Mouse (Mus musculus) forebrain, embryonic 12.5 days (tissue): ENCODE measurements at regions not wholly inside any gene's neighbourhood (a gene's known extent, or its start where the extent isn't known, plus 50 kb on each side); places are given as distances from the start of the nearest gene placed in this dataset.
"Not testable (repeated sequence)": the region's sequence is repeated elsewhere in the genome, so short reads cannot be mapped to it uniquely, and the experiment has no call there.

Source experiments
- ATAC-seq: fragments of 200-750 bp; cut with Nextera tagmentation; 2 replicates; pipeline ENCODE4 v1.8.0; 2017; ENCODE audit warnings: moderate TSS enrichment; ENCODE audit not compliant: low FRiP score
- H3K27ac ChIP-seq: fragments of 300-500 bp; sonication (generic); 2 replicates; pipeline ENCODE4 v1.5.1; 2016; ENCODE audit warnings: mild to moderate bottlenecking
- H3K27me3 ChIP-seq: fragments of 300-500 bp; sonication (generic); 2 replicates; pipeline ENCODE4 v1.6.1; 2016; ENCODE audit warnings: mild to moderate bottlenecking
- H3K36me3 ChIP-seq: fragments of 300-500 bp; sonication (generic); replicated peaks from 2 replicates; pipeline ENCODE4 v1.6.1; 2016; ENCODE audit warnings: mild to moderate bottlenecking
- H3K4me1 ChIP-seq: fragments of 300-500 bp; sonication (generic); 2 replicates; pipeline ENCODE4 v1.6.1; 2016
- H3K4me2 ChIP-seq: fragments of 300-500 bp; sonication (generic); 2 replicates; pipeline ENCODE4 v1.6.1; 2016; ENCODE audit warnings: mild to moderate bottlenecking, moderate library complexity
- H3K4me3 ChIP-seq: fragments of 300-500 bp; sonication (generic); replicated peaks from 2 replicates; pipeline ENCODE4 v1.5.1; 2016; ENCODE audit warnings: mild to moderate bottlenecking
- H3K9ac ChIP-seq: fragments of 300-500 bp; sonication (generic); 2 replicates; pipeline ENCODE4 v1.6.1; 2016; ENCODE audit warnings: mild to moderate bottlenecking
- H3K9me3 ChIP-seq: fragments of 300-500 bp; sonication (generic); 2 replicates; pipeline ENCODE4 v1.6.1; 2016
- WGBS: fragments of 180-500 bp; shearing (Covaris S2); methylation state at CpG from one replicate; pipeline ENCODE4 v1.1.7; 2016; 5-methylcytosine and 5-hydroxymethylcytosine counted together

DNA sequence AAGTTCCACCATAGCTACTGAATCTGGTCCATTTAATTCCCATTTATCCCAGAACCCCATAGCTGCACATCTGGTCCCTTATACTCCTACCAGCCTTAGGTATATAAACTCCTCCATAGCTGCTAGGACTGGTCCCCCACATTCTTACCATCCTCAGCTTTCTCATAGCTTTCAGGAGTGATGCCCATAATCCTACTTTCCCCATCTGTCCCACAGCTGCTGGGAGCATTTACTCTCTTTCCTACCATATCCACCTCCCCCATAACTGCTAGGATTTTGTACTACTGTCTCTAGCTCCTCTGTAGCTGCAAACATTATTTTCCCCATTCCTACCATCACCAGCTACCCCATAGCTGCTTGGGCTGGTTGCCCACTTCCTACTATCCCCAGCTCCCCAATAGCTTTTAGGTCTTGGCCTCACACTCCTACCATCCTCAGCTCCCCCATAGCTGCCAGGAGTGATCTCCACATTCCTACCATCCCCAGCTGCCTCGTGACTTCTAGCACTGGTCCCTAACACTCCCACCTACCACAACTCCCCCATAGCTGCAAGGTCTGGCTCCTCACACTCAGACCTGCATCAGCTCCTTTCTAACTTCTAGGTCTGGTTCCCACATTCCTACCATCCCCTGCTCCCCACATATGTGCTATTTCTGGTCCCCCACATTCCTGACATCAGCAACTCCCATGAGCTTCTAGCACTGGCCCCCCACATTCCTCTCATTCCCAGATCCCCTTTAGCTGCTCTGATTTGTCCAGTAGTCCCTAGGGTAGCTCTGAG is 106.5 kb downstream of the Tmem121 start:
- Histone ChIP-seq H3K36me3 (no peaks in the 10 kb centered on the region), H3K27me3 (0 out of 2 replicates have a peak, but pooled peaks cover 5% of the 10 kb centered on the region), H3K9ac (no peak overlapping the region), H3K9me3 (no peaks in the 10 kb centered on the region), H3K4me1 (no peaks in the 10 kb centered on the region), H3K4me2 (no peak overlapping the region), H3K27ac (no peak overlapping the region), H3K4me3 (no peak overlapping the region)
- ATAC-seq, result no peak
- WGBS, result 43% methylated on average over 1 of the region's 1 CpGs

DNA sequence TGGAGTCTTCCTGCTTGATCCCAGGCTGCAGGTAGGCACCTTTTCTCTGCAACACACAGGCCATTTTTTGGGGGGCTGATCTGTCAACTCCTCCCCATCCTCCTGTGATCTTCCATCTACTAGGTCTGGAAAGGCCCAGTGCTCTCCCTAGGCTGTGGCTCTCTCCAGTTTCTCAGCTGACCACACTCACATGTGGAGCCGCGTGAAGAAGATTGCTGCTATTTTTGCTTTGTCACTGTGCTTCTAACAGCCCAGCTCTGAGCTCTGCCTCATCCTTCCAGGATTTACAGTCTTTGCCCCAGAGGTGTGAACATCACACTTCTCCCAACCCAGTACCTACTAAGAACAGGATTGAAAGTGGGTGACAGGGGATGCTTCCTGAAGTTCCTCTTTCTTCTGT is 110.2 kb downstream of the Tmem121 start:
- Histone ChIP-seq H3K27me3 (0 out of 2 replicates have a peak, but pooled peaks cover 5% of the 10 kb centered on the region), H3K4me2 (no peak overlapping the region), H3K4me1 (no peaks in the 10 kb centered on the region), H3K27ac (no peak overlapping the region), H3K4me3 (no peak overlapping the region), H3K36me3 (no peaks in the 10 kb centered on the region), H3K9me3 (no peaks in the 10 kb centered on the region), H3K9ac (no peak overlapping the region)
- 92% methylated on average over 2 of the region's 2 CpGs for WGBS
- ATAC-seq, result no peak

DNA sequence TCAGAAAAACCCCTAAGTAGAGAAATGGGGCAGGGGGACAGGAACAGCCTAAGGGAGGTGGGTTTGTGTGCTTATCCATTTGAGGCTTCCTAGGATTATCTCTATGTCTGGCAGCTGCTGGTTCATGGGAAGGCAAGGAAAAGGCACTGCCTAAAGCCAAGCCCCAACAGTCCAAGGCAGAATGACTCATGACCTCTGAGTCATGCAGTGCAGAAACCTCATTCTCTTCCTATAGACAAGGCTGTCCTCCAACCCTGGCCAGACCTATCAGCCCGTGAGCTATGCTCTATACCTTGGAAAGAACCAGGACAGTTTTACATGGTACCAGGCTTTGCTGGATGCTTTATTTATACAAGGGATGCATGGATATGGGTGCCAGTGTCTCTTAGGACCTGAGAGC is 120.2 kb downstream of the Tmem121 start:
- H3K4me1 ChIP-seq, result no peaks in the 10 kb centered on the region
- WGBS, result 75% methylated on average over 1 of the region's 1 CpGs
- H3K27me3 ChIP-seq, result no peaks in the 10 kb centered on the region
- no peak overlapping the region for H3K4me3 ChIP-seq
- no peak for ATAC-seq
- H3K4me2 ChIP-seq, result no peak overlapping the region
- no peaks in the 10 kb centered on the region for H3K36me3 ChIP-seq
- no peaks in the 10 kb centered on the region for H3K9me3 ChIP-seq
- no peak overlapping the region for H3K27ac ChIP-seq
- no peak overlapping the region for H3K9ac ChIP-seq

DNA sequence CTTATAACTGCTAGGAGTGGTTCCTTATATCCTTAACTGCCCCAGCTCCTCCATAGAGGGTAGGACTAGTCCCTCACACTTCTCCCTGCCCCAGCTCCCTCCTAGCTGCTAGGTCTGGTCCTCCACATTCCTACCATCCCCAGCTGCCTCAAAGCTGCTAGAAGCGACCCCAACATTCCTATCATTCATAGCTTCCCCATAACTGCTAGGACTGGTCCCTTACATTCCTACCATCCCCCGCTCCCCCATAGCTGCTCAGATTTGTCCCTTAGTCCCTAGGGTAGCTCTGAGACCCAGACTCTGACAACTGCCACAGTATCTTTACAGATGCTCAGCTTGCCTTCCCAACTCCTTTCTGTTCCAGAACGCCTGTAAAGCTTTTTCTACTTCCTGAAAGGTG is 127.6 kb downstream of the Tmem121 start:
- no peak overlapping the region for H3K4me2 ChIP-seq
- no peak overlapping the region for H3K4me3 ChIP-seq
- no peaks in the 10 kb centered on the region for H3K4me1 ChIP-seq
- no peak overlapping the region for H3K27ac ChIP-seq
- no peaks in the 10 kb centered on the region for H3K27me3 ChIP-seq
- no peaks in the 10 kb centered on the region for H3K9me3 ChIP-seq
- no peak overlapping the region for H3K9ac ChIP-seq
- no peak for ATAC-seq
- 58% methylated on average over 3 of the region's 3 CpGs for WGBS
- no peaks in the 10 kb centered on the region for H3K36me3 ChIP-seq

DNA sequence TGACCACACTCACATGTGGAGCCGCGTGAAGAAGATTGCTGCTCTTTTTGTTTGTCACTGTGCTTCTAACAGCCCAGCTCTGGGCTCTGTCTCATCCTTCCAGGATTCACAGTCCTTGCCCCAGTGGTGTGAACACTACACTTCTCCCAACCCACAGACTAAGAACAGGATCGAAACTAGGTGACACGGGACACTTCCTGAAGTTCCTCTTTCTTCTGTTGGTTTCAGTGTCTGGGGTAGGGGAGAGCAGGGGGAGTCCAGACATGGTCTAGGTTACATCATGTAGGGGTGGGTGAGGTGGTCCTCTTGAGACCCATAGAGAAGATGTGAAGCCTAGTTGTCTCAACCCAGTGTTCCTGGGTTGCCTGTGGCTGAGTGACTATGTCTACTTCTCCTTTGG is 128.9 kb downstream of the Tmem121 start:
- H3K27me3 ChIP-seq, result no peaks in the 10 kb centered on the region
- no peaks in the 10 kb centered on the region for H3K9me3 ChIP-seq
- no peaks in the 10 kb centered on the region for H3K36me3 ChIP-seq
- WGBS, result 92% methylated on average over 4 of the region's 4 CpGs
- H3K4me2 ChIP-seq, result no peak overlapping the region
- no peak for ATAC-seq
- H3K4me3 ChIP-seq, result no peak overlapping the region
- H3K9ac ChIP-seq, result no peak overlapping the region
- no peaks in the 10 kb centered on the region for H3K4me1 ChIP-seq
- H3K27ac ChIP-seq, result no peak overlapping the region

DNA sequence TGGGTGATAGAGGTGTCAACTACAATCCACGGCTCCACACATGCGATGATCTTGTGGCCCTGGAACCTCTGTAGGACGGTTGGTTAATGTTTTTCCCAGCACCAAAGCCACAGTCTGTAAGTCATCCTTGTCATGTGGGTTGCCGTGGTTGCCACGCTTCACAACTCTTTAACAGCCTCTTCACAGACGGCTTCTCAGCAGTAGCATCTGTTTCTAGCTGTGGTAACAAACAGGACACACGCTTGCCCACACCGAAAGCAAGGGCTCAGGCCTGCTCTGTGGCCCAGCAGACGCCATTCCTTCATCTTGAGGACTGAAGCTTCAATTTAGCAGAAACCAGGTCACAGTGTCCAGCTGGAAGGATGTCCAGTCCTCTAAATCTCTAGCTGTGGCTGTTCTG is 135.4 kb downstream of the Tmem121 start:
- Histone ChIP-seq H3K4me1 (no peaks in the 10 kb centered on the region), H3K27ac (no peak overlapping the region), H3K4me2 (no peak overlapping the region), H3K9ac (no peak overlapping the region), H3K4me3 (no peak overlapping the region), H3K9me3 (no peaks in the 10 kb centered on the region), H3K36me3 (no peaks in the 10 kb centered on the region), H3K27me3 (no peaks in the 10 kb centered on the region)
- no peak for ATAC-seq
- 91% methylated on average over 9 of the region's 9 CpGs for WGBS

DNA sequence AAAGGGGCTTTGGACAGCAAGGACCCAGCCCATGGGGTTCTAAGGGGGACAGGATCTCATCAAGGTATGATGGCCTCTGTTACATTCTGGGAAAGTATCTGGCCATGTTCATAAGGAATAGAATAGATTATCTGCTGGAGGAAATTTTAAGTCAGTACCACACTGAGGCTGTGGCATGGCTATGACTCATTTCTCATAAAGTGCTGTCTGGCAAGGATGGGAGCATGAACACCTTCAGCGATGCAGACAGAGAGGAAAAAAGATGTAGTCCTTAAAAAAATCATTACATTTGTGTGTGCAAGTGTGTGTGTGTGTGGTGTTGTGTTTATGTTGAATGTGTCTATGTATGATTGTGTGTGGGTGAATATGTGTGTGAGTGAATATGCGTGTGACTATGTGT is 136.4 kb downstream of the Tmem121 start:
- no peak overlapping the region for H3K4me3 ChIP-seq
- no peak for ATAC-seq
- H3K4me2 ChIP-seq, result no peak overlapping the region
- WGBS, result 90% methylated on average over 2 of the region's 2 CpGs
- no peak overlapping the region for H3K9ac ChIP-seq
- H3K4me1 ChIP-seq, result no peaks in the 10 kb centered on the region
- H3K9me3 ChIP-seq, result no peaks in the 10 kb centered on the region
- no peak overlapping the region for H3K27ac ChIP-seq
- H3K27me3 ChIP-seq, result no peaks in the 10 kb centered on the region
- no peaks in the 10 kb centered on the region for H3K36me3 ChIP-seq

DNA sequence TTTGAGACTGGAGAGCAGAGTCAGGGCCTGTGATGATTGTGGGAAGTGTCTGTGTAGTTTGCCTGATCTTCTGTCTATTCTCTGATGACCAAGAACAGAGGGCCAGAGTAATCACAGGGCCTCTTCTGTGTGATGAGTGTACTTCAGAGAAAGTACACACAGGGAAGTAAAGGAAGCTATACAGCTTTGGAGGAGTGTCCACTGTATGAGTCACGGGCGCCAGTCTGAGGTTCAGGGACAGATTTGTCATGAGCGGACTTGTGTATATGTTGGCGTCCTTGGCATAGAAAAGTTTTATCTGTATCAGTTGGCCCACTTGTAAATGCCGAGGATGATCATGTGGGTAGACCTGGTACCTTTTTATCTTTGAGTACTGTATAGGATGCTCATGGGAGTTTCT is 142.1 kb downstream of the Tmem121 start:
- H3K27ac ChIP-seq, result no peak overlapping the region
- WGBS, result 95% methylated on average over 5 of the region's 5 CpGs
- H3K9ac ChIP-seq, result no peak overlapping the region
- H3K36me3 ChIP-seq, result no peaks in the 10 kb centered on the region
- no peaks in the 10 kb centered on the region for H3K9me3 ChIP-seq
- H3K4me1 ChIP-seq, result no peaks in the 10 kb centered on the region
- no peak for ATAC-seq
- no peaks in the 10 kb centered on the region for H3K27me3 ChIP-seq
- no peak overlapping the region for H3K4me3 ChIP-seq
- H3K4me2 ChIP-seq, result no peak overlapping the region

DNA sequence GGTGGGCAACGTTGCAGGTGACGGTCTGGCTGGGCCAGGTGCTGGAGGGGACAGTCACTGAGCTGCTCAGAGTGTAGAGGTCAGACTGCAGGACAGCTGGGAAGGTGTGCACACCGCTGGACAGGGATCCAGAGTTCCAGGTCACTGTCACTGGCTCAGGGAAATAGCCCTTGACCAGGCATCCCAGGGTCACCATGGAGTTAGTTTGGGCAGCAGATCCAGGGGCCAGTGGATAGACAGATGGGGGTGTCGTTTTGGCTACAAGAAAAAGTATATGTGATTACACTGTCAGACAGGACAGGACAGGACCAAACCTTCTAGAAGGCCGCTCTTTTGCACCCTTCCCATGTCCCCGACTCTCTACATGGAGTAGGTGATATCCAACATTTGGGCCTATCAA is 144.5 kb downstream of the Tmem121 start:
- 93% methylated on average over 6 of the region's 6 CpGs for WGBS
- H3K27ac ChIP-seq, result no peak overlapping the region
- no peak for ATAC-seq
- H3K4me2 ChIP-seq, result no peak overlapping the region
- H3K27me3 ChIP-seq, result no peaks in the 10 kb centered on the region
- H3K4me3 ChIP-seq, result no peak overlapping the region
- no peaks in the 10 kb centered on the region for H3K36me3 ChIP-seq
- H3K9ac ChIP-seq, result no peak overlapping the region
- H3K9me3 ChIP-seq, result no peaks in the 10 kb centered on the region
- H3K4me1 ChIP-seq, result no peaks in the 10 kb centered on the region

DNA sequence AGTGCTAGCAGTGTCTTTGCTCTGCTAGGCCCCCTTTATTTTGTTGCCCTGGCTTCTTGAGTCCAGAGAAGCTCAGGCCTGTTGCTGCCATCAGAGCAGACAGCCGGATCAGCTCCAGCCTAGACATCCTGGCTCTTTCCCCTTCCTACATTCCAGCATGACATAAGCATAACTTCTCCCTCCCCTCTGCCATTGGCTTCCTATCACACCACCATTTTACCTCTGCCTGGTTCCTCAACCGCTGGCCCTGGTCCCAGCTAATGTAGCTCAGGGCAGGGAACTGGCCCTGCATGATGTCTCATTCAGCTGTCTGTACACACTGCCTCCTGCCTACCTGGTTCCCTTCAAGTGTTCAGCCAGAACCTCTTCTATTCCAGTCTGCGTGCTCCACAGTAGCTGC is 146.5 kb downstream of the Tmem121 start:
- Histone ChIP-seq H3K27me3 (no peaks in the 10 kb centered on the region), H3K9me3 (no peaks in the 10 kb centered on the region), H3K4me3 (no peak overlapping the region), H3K4me2 (no peak overlapping the region), H3K36me3 (no peaks in the 10 kb centered on the region), H3K27ac (no peak overlapping the region), H3K4me1 (no peaks in the 10 kb centered on the region), H3K9ac (no peak overlapping the region)
- WGBS, result 89% methylated on average over 3 of the region's 3 CpGs
- ATAC-seq, result no peak

DNA sequence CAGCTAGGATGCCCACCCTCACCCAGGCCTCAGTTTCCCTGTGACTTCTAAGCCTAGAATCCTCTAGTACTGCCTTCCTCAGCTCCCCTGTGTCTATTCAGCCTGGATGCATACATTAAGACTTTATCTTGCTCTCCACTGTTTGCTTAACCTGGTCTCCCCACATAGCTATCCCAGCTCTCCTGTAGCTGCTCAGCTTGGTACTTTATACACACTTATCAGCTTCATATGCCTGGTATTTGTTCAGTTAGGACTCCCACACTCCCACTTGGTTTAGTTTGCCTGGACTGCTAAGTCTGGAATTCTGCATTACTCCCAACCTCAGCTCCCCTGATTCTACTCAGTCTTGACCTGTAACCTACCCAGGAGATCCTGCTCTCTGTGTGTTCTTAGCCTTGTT is 147.7 kb downstream of the Tmem121 start:
- no peak for ATAC-seq
- Histone ChIP-seq H3K36me3 (no peaks in the 10 kb centered on the region), H3K9ac (no peak overlapping the region), H3K4me3 (no peak overlapping the region), H3K9me3 (no peaks in the 10 kb centered on the region), H3K4me1 (no peaks in the 10 kb centered on the region), H3K4me2 (no peak overlapping the region), H3K27ac (no peak overlapping the region), H3K27me3 (no peaks in the 10 kb centered on the region)

DNA sequence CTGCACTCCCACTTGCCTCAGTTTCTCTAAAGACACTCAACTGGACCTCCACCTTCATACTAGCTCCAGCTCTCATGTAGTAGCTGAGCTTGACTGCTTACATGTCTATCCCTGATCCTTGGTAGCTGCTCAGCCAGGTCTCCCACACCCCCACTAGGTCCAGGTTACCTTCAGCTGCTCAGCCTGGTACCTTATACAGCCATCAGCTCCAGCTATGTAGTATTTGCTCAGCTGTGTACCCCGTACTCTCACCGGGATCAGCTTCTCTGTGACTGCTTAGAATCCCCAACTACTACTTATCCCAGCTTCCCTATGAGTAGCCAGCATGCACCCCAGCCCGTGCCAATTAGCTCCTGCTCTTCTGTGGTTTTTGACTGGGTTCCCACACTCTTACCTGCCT is 148.1 kb downstream of the Tmem121 start:
- not testable (repeated sequence) for H3K27ac ChIP-seq, H3K4me2 ChIP-seq, H3K9ac ChIP-seq, H3K36me3 ChIP-seq, H3K27me3 ChIP-seq, H3K4me1 ChIP-seq, H3K4me3 ChIP-seq, ATAC-seq, H3K9me3 ChIP-seq
- WGBS, result 87% methylated on average over 3 of the region's 3 CpGs

DNA sequence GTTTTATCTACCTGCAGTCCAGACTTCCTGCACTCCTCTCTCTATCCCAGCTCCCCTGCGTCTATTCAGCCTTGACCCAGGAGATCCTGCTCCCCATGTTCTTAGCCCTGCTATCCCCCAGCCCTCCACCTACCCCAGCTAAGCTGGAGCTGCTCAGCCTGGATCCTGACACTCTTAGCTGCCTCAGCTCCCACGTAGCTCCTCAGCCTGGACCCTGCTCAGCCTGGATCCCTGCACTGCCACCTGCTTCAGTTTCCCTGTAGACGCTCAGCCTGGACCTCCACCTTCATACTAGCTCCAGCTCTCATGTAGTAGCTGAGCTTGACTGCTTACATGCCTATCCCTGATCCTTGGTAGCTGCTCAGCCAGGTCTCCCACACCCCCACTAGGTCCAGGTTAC is 151.5 kb downstream of the Tmem121 start:
- no peak overlapping the region for H3K27ac ChIP-seq
- 62% methylated on average over 3 of the region's 3 CpGs for WGBS
- no peak overlapping the region for H3K4me3 ChIP-seq
- H3K27me3 ChIP-seq, result no peaks in the 10 kb centered on the region
- no peak overlapping the region for H3K4me2 ChIP-seq
- H3K4me1 ChIP-seq, result no peaks in the 10 kb centered on the region
- no peak overlapping the region for H3K9ac ChIP-seq
- ATAC-seq, result no peak
- H3K9me3 ChIP-seq, result no peaks in the 10 kb centered on the region
- no peaks in the 10 kb centered on the region for H3K36me3 ChIP-seq
